Mouse (Mus musculus): Measurements from ENCODE around the gene Gsg1l.

Gsg1l gene

GRCm38 (mm10) chr7:125897059-125897458 lies 185.2 kb downstream of the Gsg1l start:
- TF ChIP-seq GATA4 (IDR thresholded peaks at IDR 0.05; ENCODE audit: insufficient replicate concordance, low read length) = no peak

GRCm38 (mm10) chr7:125893621-125894020 lies 188.6 kb downstream of the Gsg1l start:
- no peak for TF ChIP-seq GATA4 (IDR thresholded peaks at IDR 0.05; ENCODE audit: insufficient replicate concordance, low read length)

- no peak for TF ChIP-seq GATA4 (IDR thresholded peaks at IDR 0.05; ENCODE audit: insufficient replicate concordance, low read length)
These were observed 193.8 kb downstream of the Gsg1l start for GRCm38 (mm10) chr7:125888373-125888772.

GRCm38 (mm10) chr7:125887761-125888160 lies 194.4 kb downstream of the Gsg1l start:
- no peak for TF ChIP-seq GATA4 (IDR thresholded peaks at IDR 0.05; ENCODE audit: insufficient replicate concordance, low read length)

- no peak for TF ChIP-seq GATA4 (IDR thresholded peaks at IDR 0.05; ENCODE audit: insufficient replicate concordance, low read length)
These were observed 195.1 kb downstream of the Gsg1l start for GRCm38 (mm10) chr7:125887124-125887523.

- no peak for TF ChIP-seq GATA4 (IDR thresholded peaks at IDR 0.05; ENCODE audit: insufficient replicate concordance, low read length)
These were observed 196.0 kb downstream of the Gsg1l start for GRCm38 (mm10) chr7:125886116-125886680.

- TF ChIP-seq GATA4 (IDR thresholded peaks at IDR 0.05; ENCODE audit: insufficient replicate concordance, low read length) = no peak
These were observed 199.0 kb downstream of the Gsg1l start for GRCm38 (mm10) chr7:125883232-125883631.

GRCm38 (mm10) chr7:125878040-125878439 lies 204.2 kb downstream of the Gsg1l start:
- TF ChIP-seq GATA4 (IDR thresholded peaks at IDR 0.05; ENCODE audit: insufficient replicate concordance, low read length) = no peak

GRCm38 (mm10) chr7:125873971-125874495 lies 208.2 kb downstream of the Gsg1l start:
- TF ChIP-seq GATA4 (IDR thresholded peaks at IDR 0.05; ENCODE audit: insufficient replicate concordance, low read length) = no peak

- no peak for TF ChIP-seq GATA4 (IDR thresholded peaks at IDR 0.05; ENCODE audit: insufficient replicate concordance, low read length)
These were observed 209.3 kb downstream of the Gsg1l start for GRCm38 (mm10) chr7:125872874-125873273.

- no peak for TF ChIP-seq GATA4 (IDR thresholded peaks at IDR 0.05; ENCODE audit: insufficient replicate concordance, low read length)
These were observed 210.0 kb downstream of the Gsg1l start for GRCm38 (mm10) chr7:125872202-125872580.

- no peak for TF ChIP-seq GATA4 (IDR thresholded peaks at IDR 0.05; ENCODE audit: insufficient replicate concordance, low read length)
These were observed 210.6 kb downstream of the Gsg1l start for GRCm38 (mm10) chr7:125871404-125872201.

- no peak for TF ChIP-seq GATA4 (IDR thresholded peaks at IDR 0.05; ENCODE audit: insufficient replicate concordance, low read length)
These were observed 213.6 kb downstream of the Gsg1l start for GRCm38 (mm10) chr7:125868570-125868969.

GRCm38 (mm10) chr7:125865234-125865633 lies 217.0 kb downstream of the Gsg1l start:
- TF ChIP-seq GATA4 (IDR thresholded peaks at IDR 0.05; ENCODE audit: insufficient replicate concordance, low read length) = no peak

GRCm38 (mm10) chr7:125864026-125864425 lies 218.2 kb downstream of the Gsg1l start:
- no peak for TF ChIP-seq GATA4 (IDR thresholded peaks at IDR 0.05; ENCODE audit: insufficient replicate concordance, low read length)

- no peak for TF ChIP-seq GATA4 (IDR thresholded peaks at IDR 0.05; ENCODE audit: insufficient replicate concordance, low read length)
These were observed 221.8 kb downstream of the Gsg1l start for GRCm38 (mm10) chr7:125860421-125860820.

Measured in liver, adult (tissue).